Mouse (Mus musculus) common myeloid progenitor, adult 5-6 weeks (primary cell): ENCODE data around the gene C1qa. TPM values are rescaled to one million over a fixed set of nuclear protein-coding genes. Genes with fewer than 3 reads are reported as not detected.

Experiments
- ATAC-seq: replicated peaks from 2 replicates; pipeline ENCODE4 v1.8.0; 2016; ENCODE audit warnings: low read depth, mild to moderate bottlenecking, moderate TSS enrichment, inconsistent platforms; ENCODE audit not compliant: poor library complexity, severe bottlenecking
- total RNA-seq: library from RNA; stranded (forward); fragments of 200-1000, 187-1606 nt; gene quantifications from 2 replicates; pipeline ENCODE4 v1.2.3, GENCODE M21; 2017

Gene C1qa
- total RNA-seq, 1 experiment from 2014 or later, result 1.5 TPM

DNA sequence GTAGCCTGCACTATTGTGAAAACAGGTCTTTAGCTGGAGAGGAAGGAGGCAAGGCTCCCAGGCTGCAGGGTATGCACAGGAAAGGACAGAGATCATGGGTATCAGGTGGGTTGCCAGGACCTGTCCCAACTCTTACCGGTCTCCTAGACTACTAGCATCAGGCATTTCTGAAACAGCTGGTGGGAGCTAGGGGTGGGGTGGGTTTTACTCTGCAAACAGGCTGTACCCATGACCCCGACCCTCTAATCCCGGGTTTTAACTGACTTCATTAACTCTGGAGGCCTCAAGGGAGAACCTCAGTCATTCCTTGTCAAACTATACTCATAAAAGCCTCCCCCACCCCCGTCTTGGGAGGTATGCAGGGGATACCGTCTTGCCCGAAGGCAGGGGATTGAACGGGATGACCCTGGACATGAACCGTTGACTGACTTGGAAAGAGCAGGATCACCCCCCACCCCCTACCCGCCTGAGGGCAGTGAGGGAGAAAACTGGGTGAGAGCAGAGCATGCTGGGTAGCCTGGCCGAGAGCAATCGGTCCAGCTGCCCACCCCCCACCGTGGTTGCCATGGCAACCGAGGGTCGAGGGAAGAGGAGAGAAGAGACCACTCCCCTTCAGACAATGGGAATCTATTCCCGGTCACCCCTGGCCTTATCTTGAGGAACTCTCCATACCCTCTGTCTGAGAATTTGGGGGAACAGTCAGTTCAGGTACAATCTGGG is 33.7 kb downstream of the C1qa start:
- ATAC-seq, result no peak

DNA sequence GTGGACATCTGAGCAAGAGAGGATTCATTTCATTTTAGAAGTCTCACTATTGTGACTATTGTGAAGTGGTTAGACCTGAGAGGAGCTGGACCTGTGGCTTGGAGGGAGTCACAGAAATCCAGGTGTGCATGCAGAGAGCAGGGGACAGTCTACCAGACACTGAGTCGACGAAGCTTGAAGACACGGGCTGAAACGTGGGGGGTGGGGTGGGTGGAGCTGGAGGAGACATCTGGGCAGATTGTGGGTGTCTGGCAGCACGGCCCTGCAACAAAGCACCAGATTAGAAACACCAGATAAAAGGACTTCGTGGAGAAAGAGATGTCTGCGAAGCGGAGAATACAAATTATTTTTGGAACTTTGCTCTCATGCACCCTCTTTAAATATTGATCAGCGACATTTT is 35.1 kb downstream of the C1qa start:
- ATAC-seq, result no peak

DNA sequence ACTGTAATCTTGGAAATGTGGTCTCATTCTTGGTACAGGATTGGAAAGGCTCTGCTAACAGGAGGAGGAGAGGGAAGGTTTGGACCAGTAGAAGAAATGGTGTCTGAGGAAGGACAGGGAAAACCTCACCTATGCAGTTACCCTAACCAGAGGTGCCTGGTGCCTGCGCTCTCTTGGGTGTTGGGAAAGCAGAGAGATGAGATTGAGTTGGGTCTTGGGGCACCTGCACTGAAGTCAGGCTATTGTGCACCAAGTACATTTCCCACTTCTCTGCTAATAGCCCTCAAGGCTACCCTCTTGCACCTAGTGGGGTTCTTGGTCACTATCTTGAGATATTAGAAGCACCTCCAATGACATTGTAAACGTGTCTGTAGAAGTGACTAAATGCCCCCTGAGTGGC is 36.2 kb downstream of the C1qa start:
- ATAC-seq, result no peak

DNA sequence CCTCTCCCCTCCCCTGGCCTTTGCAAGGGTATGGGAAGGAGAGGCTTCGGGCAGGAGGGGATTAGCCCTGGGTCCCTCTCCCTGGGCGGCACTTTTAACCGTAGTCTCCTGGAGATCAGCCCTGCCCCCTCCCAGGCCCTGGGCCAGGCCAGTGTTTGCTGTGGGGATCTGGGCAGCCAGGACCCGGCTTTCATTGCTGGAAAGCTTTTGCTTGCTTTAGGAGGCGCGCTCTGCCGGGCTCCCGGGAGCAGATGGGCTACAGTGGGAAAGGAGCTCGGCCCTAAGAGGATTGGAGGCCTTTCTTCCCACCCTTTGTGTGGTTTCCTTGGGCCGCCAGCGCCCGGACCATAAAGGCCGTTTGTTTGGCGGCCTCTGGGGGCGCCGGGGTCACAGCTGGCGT is 36.8 kb downstream of the C1qa start:
- ATAC-seq, result no peak

DNA sequence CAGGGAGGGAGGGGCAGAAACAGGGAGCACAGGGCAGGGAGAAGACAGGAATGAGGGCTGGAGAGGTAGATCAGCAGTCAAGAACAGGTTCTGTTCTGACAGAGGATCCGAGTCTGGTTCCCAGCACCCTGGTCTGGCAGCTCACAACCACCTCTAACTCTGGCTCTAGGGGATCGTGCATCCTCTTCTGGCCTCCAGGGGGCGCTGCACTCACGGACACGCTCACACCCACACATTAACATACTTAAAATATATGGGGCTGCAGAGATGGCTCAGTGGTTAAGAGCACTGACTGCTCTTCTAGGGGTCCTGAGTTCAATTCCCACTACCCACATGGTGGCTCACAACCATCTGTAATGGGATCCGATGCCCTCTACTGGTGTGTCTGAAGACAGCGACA is 38.6 kb downstream of the C1qa start:
- no peak for ATAC-seq

GRCm38 (mm10) chr4:136855081-136855480 is 43.5 kb downstream of the C1qa start:
- no peak for ATAC-seq

DNA sequence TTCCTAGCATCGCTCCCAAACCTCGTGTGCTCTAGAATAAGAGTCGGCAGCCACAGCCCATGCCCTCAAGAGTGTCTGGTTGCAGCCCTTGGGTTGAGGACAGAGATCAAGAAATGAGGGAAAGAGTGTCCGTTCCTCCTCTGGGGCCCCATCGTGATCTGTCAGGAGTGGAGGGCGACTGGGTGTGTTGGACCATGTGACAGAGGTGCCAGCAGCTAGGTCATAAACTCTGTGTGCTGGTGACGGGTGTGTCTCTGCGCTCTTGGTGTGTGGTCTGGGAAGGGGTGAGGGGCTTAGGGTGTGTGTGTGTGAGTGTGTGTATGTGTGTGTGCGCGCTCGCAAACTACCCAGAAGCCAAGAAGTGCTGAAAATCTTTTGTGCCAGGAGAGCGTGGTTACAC is 45.6 kb downstream of the C1qa start:
- no peak for ATAC-seq

DNA sequence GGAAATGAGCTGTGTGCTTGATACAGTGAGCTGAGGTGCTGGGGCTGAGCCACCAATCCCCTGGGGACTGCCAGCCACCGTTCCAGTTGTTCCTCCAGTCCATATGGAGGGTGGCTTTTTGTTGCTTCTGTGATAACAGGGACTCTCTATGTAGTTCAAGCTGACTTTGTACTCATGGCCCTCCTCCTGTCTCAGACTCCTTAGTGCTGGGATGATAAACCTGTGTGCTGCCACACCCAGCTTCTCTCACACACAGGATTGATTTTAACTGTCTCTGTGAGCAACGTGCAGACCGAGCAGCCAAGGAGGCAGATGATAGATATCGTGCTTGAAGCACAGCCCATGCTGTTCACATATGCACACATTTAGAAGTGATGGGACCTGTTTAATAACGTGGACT is 46.5 kb downstream of the C1qa start:
- no peak for ATAC-seq

DNA sequence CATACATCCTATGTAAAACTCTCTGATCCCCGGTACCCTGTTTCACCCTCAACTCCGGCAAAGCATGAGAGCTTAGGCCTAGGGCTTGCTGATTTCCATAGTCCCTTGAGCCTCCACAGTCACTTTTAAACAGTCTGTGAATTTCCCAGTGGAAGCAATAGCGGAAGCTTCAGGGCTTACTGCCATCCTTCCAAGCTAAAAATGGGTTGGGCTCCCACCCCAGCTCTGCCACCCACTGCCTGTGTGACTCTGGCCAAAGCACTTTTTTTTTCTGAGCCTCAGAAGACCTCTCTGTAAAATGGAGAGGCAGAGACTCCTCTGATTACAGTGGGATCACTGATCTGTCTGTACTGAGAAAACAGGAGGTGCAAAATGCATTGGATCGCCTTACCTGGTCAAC is 50.0 kb downstream of the C1qa start:
- ATAC-seq, result no peak

- no peak for ATAC-seq
These were observed 51.4 kb downstream of the C1qa start for GRCm38 (mm10) chr4:136847166-136847565.

Other genes starting within 250 kb of the C1qa start
- 2.6 and 6.4 TPM in 2 replicates for gene Ephb2, start 62.8 kb downstream of the C1qa start, total RNA-seq
- gene C1qb, start 12.6 kb downstream of the C1qa start, total RNA-seq, result 0.55 TPM in 1 of 2 replicates, not detected in the other
- gene C1qc, start 5.7 kb downstream of the C1qa start, total RNA-seq, result 0.63 TPM in 1 of 2 replicates, not detected in the other
- not detected in 2 replicates for gene Epha8, start 58.0 kb upstream of the C1qa start, total RNA-seq
- gene Zbtb40, start 150.0 kb upstream of the C1qa start, total RNA-seq, result 6.6 and 9.9 TPM in 2 replicates